In genomic region chr16:32814539-32814938, GRCm38 (mm10) we compare ENCODE assay signal across 8 mouse cellular contexts. TPM values are rescaled to one million over a fixed set of nuclear protein-coding genes. Genes with fewer than 3 reads are reported as not detected.
DNase-seq lines count a peak whose midpoint lies in the region; ATAC-seq and TF ChIP-seq lines count a peak whose summit lies in the region.

No protein-coding gene starts in this region.

- no peaks in the 10 kb centered on the region for H3K27me3 ChIP-seq in intestine, embryonic 14.5 days (replicated peaks; ENCODE audit: control insufficient read depth, insufficient read depth, low read length)
- no peaks in the 10 kb centered on the region for H3K27me3 ChIP-seq in liver, embryonic 14.5 days (ENCODE audit: control insufficient read depth, insufficient read depth, low read length)

- WGBS in intestine, embryonic 14.5 days, result 17% methylated on average over 14 of the region's 14 CpGs
- 16% methylated on average over 14 of the region's 14 CpGs for WGBS in liver, embryonic 14.5 days (ENCODE audit: insufficient replicate concordance)

- H3K4me2 ChIP-seq in intestine, embryonic 14.5 days (ENCODE audit: low read length), result peak overlapping the region; percentile 41
- peak overlapping the region; percentile 49 for H3K4me2 ChIP-seq in liver, embryonic 14.5 days (ENCODE audit: low read depth)

- H3K27ac ChIP-seq in intestine, embryonic 14.5 days (ENCODE audit: low read depth), result no peak overlapping the region
- no peak overlapping the region for H3K27ac ChIP-seq in liver, embryonic 14.5 days

- no peaks in the 10 kb centered on the region for H3K9me3 ChIP-seq in intestine, embryonic 14.5 days (ENCODE audit: control insufficient read depth, low read length)
- H3K9me3 ChIP-seq in liver, embryonic 14.5 days (ENCODE audit: control insufficient read depth, low read length), result no peaks in the 10 kb centered on the region

- no peaks in the 10 kb centered on the region for H3K36me3 ChIP-seq in intestine, embryonic 14.5 days (ENCODE audit: control insufficient read depth, insufficient read depth, low read length)
- no peaks in the 10 kb centered on the region for H3K36me3 ChIP-seq in liver, embryonic 14.5 days (replicated peaks; ENCODE audit: control insufficient read depth, insufficient read depth, low read depth)

- H3K9ac ChIP-seq in intestine, embryonic 14.5 days (ENCODE audit: low read length), result no peak overlapping the region; the same call in 1 of the 2 replicates
- no peak overlapping the region for H3K9ac ChIP-seq in liver, embryonic 14.5 days (replicated peaks)

- no peak for TF ChIP-seq CTCF in liver, embryonic 14.5 days (IDR thresholded peaks at IDR 0.05; ENCODE audit: low read depth)

- no peak for ATAC-seq in intestine, embryonic 14.5 days (replicated peaks; ENCODE audit: low FRiP score, low TSS enrichment, low read depth)
- ATAC-seq in liver, embryonic 14.5 days (ENCODE audit: insufficient read depth), result no peak

- intact Hi-C loops in gastrocnemius, postnatal 14 days (cut with DNase I; ENCODE audit: low total_unique reads), result loop anchor here (5.0 kb wide), 1 partner anchor 63 kb away; the partner anchor contains the start of genes Fyttd1 and Rubcn

- peaks cover 4% of the 10 kb centered on the region for H3K4me1 ChIP-seq in intestine, embryonic 14.5 days (replicated peaks; ENCODE audit: control insufficient read depth, insufficient read depth, low read length)
- peaks cover 0 to 2% of the 10 kb centered on the region in 2 experiments; a peak in 1 of 4 replicates for H3K4me1 ChIP-seq in liver, embryonic 14.5 days (replicated peaks; ENCODE audit: control insufficient read depth in 2 of 2, insufficient read depth in 2 of 2, low read length in 1 of 2)

- no peak for TF ChIP-seq EP300 in liver, embryonic 14.5 days (IDR thresholded peaks at IDR 0.05; ENCODE audit: low read depth)

- peak overlapping the region; percentile 25 for H3K4me3 ChIP-seq in intestine, embryonic 14.5 days (ENCODE audit: low read depth, low read length)
- peak overlapping the region; percentile 14 to 21; a peak in 1 of 4 replicates for H3K4me3 ChIP-seq in liver, embryonic 14.5 days (ENCODE audit: insufficient read depth in 1 of 2, low read depth in 2 of 2, low read length in 2 of 2)

- peak; percentile 22 to 39 for DNase-seq in right cerebral cortex, adult 2 months (ENCODE audit: low spot score in 2 of 2)
- no peak for DNase-seq in right cerebral cortex, postnatal 36 days (ENCODE audit: low spot score in 2 of 2)
- DNase-seq in cerebellum, postnatal 10 days, result peak; percentile 33 to 60
- peak; percentile 67 for DNase-seq in gastrocnemius, postnatal 14 days
- peak; percentile 66 for DNase-seq in intestine, embryonic 14.5 days (ENCODE audit: low spot score)
- DNase-seq in liver, embryonic 14.5 days (ENCODE audit: low read depth in 3 of 3, low spot score in 3 of 3), result no peak
- DNase-seq in naive thymus-derived CD4-positive, alpha-beta T cell, adult 2 months (ENCODE audit: low read depth), result peak; percentile 60
- DNase-seq in yolk sac, embryonic 10.5 days (ENCODE audit: low spot score), result peak; percentile 44

RNA-seq across cellular contexts. Expression of gene Smbd1, which starts 4.3 kb away (rescaled TPM):
- total RNA-seq in gastrocnemius, postnatal 14 days (2021), result not detected
- not detected in 2 replicates for polyA plus RNA-seq in intestine, embryonic 14.5 days (2014; fragmentation: Nextera tagmentation; extraction: Ambion mirVana)
- polyA plus RNA-seq in liver, embryonic 14.5 days (2012; rRNA removed), result 0.07 TPM in 1 of 2 replicates, not detected in the other
- not detected in 2 replicates for polyA plus RNA-seq in liver, embryonic 14.5 days (2014; fragmentation: Nextera tagmentation; extraction: Ambion mirVana)

RNA-seq across cellular contexts. Expression of gene Muc20, which starts 17.3 kb away (rescaled TPM):
- total RNA-seq in gastrocnemius, postnatal 14 days (2021), result under 1 TPM; 0.08 to 0.20 TPM
- polyA plus RNA-seq in intestine, embryonic 14.5 days (2014; fragmentation: Nextera tagmentation; extraction: Ambion mirVana), result 0.04 TPM in 1 of 2 replicates, not detected in the other
- 0.08 TPM in 1 of 2 replicates, not detected in the other for polyA plus RNA-seq in liver, embryonic 14.5 days (2012; rRNA removed)
- polyA plus RNA-seq in liver, embryonic 14.5 days (2014; fragmentation: Nextera tagmentation; extraction: Ambion mirVana), result 0.17 TPM in 1 of 2 replicates, not detected in the other

Comparison
In these comparisons a context has a peak if more than half of its experiments do, and no peak if none do; other contexts are left out.
1. DNase-seq: peak in right cerebral cortex, adult 2 months (2 of 2), cerebellum, postnatal 10 days (2 of 2), gastrocnemius, postnatal 14 days (single experiment), intestine, embryonic 14.5 days (single experiment), naive thymus-derived CD4-positive, alpha-beta T cell, adult 2 months (single experiment) and yolk sac, embryonic 10.5 days (single experiment); none in right cerebral cortex, postnatal 36 days (0 of 2) and liver, embryonic 14.5 days (0 of 3).